Comparison of ENCODE assay signal across 11 mouse cellular contexts in the genomic region with DNA sequence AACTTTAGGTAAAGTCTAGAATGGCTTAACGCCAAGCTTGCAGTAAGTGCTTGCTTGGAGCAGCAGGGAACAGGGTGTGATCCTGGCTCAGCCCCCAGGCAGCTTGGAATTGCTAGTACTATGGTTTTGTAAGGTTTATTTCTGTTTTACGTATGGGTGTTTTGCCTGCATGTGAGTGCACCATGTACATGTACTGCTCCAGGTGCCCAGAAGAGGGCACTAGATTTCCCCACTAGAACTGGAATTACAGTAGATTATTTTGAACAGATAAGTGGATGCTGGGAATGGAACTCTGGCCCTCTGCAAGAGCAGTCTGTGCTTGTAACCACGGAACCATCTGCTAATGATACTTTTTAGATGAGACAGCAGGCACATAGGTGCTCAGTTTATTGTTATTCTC.
A peak's percentile ranks its signal among the peaks of the same experiment; 100 is the strongest.
DNase-seq lines count a peak whose midpoint lies in the region; ATAC-seq and TF ChIP-seq lines count a peak whose summit lies in the region.
"Had no signal": no experiment of that assay in that cellular context is flagged by ENCODE, and none has a peak within 500 bp of the region (broad histone marks: within the 10 kb centered on the region; RNA-seq: fewer than 3 reads in every experiment).

No protein-coding gene starts in this region.

- TF ChIP-seq EP300 in liver, postnatal 0 days (IDR thresholded peaks at IDR 0.05; ENCODE audit: low read depth): no peak

- H3K27me3 ChIP-seq in liver, postnatal 0 days (ENCODE audit: insufficient read depth, low read length): no peaks in the 10 kb centered on the region
- no peaks in the 10 kb centered on the region for H3K27me3 ChIP-seq in splenic B cell, adult 2 months (ENCODE audit: control insufficient read depth, insufficient read depth, low read length, poor library complexity, severe bottlenecking)
- H3K27me3 ChIP-seq: forebrain, embryonic 15.5 days; midbrain, embryonic 12.5 days had no signal

- H3K4me1 ChIP-seq in liver, postnatal 0 days (ENCODE audit: insufficient read depth): no peaks in the 10 kb centered on the region
- H3K4me1 ChIP-seq: forebrain, embryonic 15.5 days; midbrain, embryonic 12.5 days had no signal

- no peak overlapping the region for H3K4me2 ChIP-seq in liver, postnatal 0 days (ENCODE audit: low read depth, low read length)
- H3K4me2 ChIP-seq: forebrain, embryonic 15.5 days; heart, embryonic 11.5 days; midbrain, embryonic 12.5 days had no signal

- peak; percentile 24 for DNase-seq in adrenal gland, postnatal 14 days
- no peak for DNase-seq in adrenal gland, postnatal 25 days
- no peak for DNase-seq in liver, postnatal 0 days
- DNase-seq in liver (no peak), R1 (ENCODE audit: low read depth, low spot score) (peak; percentile 57)
- peak; percentile 35 for DNase-seq in splenic B cell, adult 2 months (ENCODE audit: low read depth, low spot score)
- no peak for DNase-seq in urinary bladder, postnatal 36 days (ENCODE audit: low spot score in 2 of 2)

- no peak for ATAC-seq in liver, postnatal 0 days
- no peak for ATAC-seq in megakaryocyte, adult 5-6 weeks (ENCODE audit: poor library complexity, severe bottlenecking)
- ATAC-seq: forebrain, embryonic 15.5 days had no signal

- no peaks in the 10 kb centered on the region for H3K9me3 ChIP-seq in liver, postnatal 0 days (ENCODE audit: low read length)
- H3K9me3 ChIP-seq: forebrain, embryonic 15.5 days; midbrain, embryonic 12.5 days had no signal

- 78% methylated on average over 3 of the region's 3 CpGs for WGBS in liver, postnatal 0 days (ENCODE audit: insufficient replicate concordance)

- H3K36me3 ChIP-seq in liver, postnatal 0 days (replicated peaks; ENCODE audit: insufficient read depth, low read length): no peaks in the 10 kb centered on the region
- H3K36me3 ChIP-seq in splenic B cell, adult 2 months (ENCODE audit: control insufficient read depth, insufficient read depth, low read length, poor library complexity, severe bottlenecking): no peaks in the 10 kb centered on the region
- H3K36me3 ChIP-seq: forebrain, embryonic 15.5 days; midbrain, embryonic 12.5 days had no signal

- no peak overlapping the region for H3K27ac ChIP-seq in liver, postnatal 0 days (ENCODE audit: low read depth)
- H3K27ac ChIP-seq: forebrain, embryonic 15.5 days; midbrain, embryonic 12.5 days had no signal

- no peak overlapping the region for H3K4me3 ChIP-seq in liver, postnatal 0 days (ENCODE audit: low read depth, low read length)
- H3K4me3 ChIP-seq: forebrain, embryonic 15.5 days; midbrain, embryonic 12.5 days had no signal

- no peak overlapping the region for H3K9ac ChIP-seq in liver, postnatal 0 days (replicated peaks)
- H3K9ac ChIP-seq: forebrain, embryonic 15.5 days; midbrain, embryonic 12.5 days had no signal

- peak; percentile 48 for TF ChIP-seq CTCF in liver, postnatal 0 days (IDR thresholded peaks at IDR 0.05; ENCODE audit: low read depth)

Comparison
In these comparisons a context has a peak if more than half of its experiments do, and no peak if none do; other contexts are left out.
1. DNase-seq: peak in adrenal gland, postnatal 14 days (single experiment), R1 (single experiment) and splenic B cell, adult 2 months (single experiment); none in adrenal gland, postnatal 25 days (single experiment), liver, postnatal 0 days (single experiment), liver (single experiment) and urinary bladder, postnatal 36 days (0 of 2).